Mouse (Mus musculus) kidney, postnatal 36 days (tissue): ENCODE data around the gene Gsc.
"Not testable (repeated sequence)": the region's sequence is repeated elsewhere in the genome, so short reads cannot be mapped to it uniquely, and the experiment has no call there.

Experiments used
- DNase-seq, 2 experiments: peaks; one replicate each; pipeline ENCODE4 v3.0.0; 2021 to 2022; ENCODE audit warnings: mixed read lengths in 2 of 2

Gene Gsc

DNA sequence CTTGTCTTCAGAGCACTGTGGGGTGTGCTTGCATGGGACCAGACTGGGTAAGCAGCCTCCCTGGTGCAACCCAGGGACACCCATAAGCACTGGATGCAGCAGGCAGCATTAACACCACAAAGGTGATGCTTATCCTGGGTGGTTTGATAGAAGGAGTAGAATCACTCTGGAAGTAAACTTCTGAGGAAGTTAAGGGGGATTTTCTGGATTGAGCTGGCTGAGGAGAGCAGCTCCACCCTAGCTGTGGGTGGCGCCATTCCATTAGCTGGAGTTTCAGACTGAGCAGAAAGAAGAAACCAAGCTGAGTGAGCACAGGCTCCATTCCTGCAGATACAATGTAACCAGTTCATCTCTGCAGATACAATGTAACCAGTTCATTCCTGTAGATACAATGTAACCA, 20.1 kb downstream of the Gsc start:
- DNase-seq: no peak

DNA sequence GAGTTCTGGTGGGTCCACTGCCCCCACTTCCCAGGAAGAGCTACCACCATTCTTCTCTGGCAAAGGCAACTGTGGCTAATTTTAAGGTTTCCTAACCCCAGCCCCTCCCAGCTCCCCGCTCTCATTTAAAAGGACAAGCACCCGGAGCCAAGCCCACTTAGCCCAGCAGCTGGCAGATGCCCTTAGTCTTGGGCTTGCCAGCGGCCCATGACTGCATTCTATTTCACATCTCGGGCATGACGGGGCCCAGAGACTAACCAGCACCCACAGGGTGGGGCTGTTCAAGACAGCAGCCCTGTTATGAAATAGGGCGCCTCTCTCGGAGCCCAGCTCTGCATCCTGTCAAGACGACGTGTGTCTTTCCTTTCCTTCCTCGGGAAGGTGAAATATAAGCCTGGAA, 22.9 kb downstream of the Gsc start:
- no peak for DNase-seq

DNA sequence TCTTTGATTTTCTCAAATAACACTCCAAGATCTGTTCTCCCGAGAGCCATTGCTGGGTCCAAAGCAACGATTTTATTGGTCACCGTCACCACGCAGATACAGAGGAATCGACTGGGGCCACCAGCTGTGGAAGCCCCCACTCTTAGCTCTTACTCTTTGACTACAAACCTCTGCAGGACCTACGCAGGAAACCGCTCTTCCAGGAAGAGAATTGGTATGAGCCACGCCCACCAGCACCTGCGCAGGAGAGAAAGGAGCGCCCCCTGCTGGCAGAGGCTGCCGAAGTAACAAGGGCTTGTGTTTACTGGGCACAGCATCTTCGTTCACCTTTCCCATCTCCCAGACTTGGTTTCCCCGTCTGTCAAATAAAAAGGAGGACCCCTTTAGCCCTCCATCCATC, 25.0 kb downstream of the Gsc start:
- DNase-seq: peak; percentile 40 to 85

DNA sequence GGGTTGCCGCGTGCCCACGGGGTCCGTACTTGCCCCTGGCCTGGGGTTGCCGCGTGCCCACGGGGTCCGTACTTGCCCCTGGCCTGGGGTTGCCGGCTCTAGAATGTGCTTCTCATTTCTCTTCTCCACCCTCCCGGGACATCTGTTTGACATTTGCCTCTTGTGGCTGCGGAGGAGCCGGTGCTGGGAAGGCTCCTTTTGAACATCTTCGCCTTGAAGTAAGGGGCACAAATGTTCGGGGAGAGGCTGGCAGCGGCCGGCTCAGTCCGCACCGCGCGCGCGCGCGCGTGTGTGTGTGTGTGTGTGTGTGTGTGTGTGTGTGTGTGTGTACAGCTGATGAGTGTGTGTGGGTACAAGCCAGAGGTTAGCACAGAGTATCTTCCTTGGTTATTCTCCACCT, 26.1 kb downstream of the Gsc start:
- not testable (repeated sequence) for DNase-seq

DNA sequence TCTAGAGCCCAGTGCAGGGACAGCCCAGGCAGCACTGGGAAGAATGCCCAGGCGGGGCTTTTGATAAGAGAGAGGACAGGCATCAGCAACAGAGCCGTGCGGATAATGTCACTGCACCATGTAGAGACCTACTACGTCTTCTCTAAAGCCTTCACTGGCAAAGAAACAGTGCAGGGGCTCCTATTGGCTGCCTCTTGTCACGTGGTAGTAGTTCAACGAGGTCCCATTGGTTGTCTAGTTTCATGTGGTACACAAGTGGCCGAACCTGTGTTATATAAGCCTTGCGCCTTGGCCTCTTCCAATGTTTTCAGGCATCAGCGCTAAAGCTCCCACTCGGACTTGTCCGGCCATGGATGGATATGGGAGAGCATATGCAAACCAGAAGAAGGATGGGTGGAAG, 29.4 kb downstream of the Gsc start:
- DNase-seq: no peak

DNA sequence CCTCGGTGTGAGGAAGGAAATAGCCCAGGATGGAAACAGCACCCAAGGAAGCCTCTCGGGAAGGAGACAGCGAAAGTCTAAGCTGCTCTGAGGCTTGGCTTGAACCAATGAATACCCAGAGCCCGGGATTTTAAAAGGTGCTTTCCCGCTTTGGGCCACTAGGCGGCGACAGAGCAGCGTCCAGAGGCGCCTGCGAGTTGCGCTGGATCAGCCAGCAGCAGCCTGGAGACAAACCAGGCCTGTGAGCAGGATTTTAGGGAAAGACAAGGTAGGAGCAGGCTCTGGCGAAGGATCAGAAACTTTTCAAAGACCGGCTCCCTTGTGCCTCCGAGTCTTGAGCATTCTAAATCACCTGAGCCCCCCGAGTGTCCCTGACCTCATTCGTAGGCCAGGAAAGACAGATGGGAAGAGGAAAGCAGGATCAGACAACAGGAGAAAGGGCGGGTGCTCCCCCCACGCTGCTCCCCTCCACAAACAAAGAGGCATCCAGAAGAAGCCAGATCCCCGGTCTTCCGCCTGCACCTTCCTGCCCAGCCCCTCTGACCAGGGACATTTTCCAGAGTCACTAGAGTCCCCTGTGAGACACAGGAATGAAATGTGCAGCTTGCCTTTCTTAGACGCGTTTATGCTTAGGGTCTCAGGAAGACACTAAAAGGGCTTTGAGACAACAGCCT, 32.9 kb downstream of the Gsc start:
- DNase-seq: peak; percentile 69 to 90

DNA sequence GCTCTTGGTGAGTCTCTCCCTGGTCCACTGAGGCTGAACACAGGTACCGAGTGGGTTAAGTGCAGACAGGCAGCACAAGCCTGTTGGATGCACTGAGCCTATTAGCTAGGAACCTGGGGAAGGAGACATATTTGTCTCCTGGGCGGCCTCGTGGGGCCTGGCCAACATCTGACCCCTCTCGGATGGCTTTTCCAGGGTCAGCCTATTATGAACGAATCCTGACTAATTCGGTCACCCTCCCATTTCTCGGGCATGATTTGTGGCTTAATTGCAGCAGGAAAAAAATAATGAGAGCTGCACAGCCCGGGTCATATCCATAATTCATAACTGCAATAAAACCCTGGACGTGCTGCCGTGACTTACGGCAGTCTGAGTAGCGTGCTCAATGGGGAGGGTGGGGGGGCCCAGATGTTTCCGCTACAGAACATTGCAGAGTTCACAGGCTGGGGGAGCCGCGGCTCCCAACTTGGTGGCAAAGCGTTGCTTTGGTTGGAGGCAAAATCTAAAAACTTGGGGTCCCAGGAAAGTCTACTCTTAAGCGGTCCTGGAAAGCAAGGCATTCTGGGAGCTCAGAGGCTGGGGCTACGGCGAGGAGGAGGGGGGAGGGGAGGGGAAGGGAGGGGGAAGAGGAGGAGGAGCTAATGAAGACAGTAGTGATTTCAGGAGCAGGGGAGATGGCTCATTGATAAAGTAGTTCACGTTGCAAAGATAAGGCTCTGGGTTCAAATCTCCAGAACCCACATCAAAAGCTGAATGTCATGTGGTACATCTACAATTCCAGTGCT, 39.0 kb downstream of the Gsc start:
- peak; percentile 7 to 21 for DNase-seq

DNA sequence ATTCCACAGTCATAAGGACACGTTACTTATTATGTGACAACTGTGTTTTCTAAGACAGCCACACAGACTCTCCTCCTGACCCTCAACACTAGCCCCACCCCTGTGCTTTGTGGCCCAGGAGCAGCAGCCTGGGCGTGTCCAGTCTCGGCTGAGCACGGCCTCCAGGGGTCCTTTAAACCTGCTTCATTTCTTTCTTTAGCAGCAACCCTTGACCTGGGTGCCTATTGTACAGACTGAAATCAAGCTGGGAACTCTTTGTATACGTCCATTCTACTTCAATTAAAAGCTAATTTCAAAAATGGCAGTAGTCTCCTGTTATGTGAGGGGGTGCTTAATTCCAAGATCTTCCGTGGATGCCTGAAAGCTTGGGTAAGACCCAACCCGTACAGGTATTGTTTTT, 39.9 kb downstream of the Gsc start:
- DNase-seq: no peak

DNA sequence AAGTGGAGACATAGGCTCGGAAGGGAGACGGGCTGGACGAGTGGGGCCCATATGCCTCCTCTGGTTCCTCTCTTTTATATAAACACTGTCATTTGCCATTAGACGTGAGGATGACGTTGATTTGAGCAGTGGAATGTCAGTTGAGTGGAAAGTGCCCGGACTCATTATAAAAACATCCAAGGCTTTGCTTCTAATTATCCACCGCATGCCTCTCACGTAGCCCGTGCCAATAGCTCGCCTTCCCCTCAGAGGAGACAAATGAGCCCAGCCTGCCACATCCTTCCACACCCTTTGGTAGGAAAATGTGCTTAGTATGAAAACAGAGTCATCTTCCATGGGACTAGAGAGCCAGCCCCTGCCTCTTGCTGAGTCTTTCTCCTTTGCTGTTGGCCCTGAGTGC, 41.8 kb downstream of the Gsc start:
- DNase-seq: no peak

DNA sequence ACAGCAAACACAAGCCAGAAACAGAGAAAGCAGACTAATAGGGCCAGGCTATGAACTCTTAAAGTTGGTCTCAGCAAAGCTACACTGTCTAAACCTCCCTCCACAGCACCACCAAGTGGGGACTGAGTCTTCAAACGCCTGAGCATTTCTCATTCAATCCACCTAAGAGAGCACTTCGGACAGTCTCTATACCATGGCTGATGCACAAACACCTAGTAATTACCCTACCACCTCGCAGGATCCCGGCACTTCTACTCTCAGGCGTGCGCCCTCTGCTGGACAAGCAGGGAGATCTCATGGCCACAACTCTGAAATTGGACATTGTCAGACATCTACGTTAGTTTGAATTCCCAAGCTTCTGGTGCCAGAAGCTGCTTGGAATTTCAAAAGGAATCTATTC, 46.2 kb downstream of the Gsc start:
- peak; percentile 14 to 59 for DNase-seq

DNA sequence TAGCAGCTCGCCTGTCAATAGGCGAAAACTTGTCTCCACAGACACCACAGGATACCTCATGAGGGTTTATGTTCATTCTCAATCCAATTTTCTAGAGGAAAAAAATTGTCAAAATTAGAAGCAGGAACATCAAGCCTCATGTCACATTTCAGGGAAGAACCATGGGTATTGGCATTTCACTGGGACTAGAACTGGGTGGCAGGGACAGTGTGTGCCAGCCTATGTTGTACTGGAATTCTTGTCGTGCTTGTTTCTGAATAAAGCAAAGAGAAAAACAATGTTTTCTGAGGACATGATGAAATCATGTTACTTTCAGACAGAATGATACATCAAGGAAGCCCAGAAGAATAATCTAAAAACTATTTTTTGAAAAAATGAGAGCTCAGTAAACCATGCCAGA, 47.5 kb downstream of the Gsc start:
- DNase-seq: no peak

DNA sequence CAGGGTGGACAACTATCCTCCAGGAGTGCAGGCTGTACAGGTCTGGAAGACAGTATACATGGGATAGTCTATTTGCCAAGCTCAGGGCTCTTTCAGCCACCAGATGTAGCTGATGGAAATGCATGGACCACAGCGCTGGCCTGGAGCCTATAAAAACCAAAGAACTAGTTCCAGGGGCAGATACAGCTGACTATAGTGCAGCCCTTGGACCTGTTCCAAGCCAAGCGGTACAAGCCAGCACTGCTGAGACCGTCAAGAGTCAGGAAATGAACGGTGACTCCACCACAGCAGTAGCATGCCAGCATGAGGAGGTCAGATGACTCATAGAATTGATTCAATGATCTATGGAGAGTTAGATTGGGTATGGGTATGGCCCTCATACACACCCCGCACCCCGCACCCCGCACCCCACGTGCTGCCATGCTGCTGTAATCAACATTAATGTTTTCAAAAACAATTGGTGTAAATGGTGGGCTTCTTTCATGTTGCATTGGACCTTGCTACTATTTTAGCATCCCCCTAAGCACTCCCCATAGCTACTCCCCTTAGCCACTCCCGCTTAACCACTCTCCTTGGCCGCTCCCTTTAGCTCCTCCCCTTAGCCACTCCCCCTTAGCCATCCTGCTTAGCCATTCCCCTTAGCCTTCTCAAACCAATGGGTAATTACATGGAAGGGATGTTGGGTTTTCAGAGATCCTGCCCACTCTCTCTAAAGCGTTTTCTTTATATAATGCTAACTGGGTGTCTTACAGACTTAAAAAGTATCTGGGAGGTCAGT, 50.3 kb downstream of the Gsc start:
- DNase-seq: peak; percentile 64 to 75
